Mouse (Mus musculus) R1 (cell line): ENCODE measurements around the gene Olfr924.

Experiments
- DNase-seq: peaks from one replicate; pipeline ENCODE4 v3.0.0-alpha.2; 2018; ENCODE audit warnings: low read depth, low spot score

Gene Olfr924

GRCm38 (mm10) chr9:38844149-38844548, at the start of gene Olfr924:
Gene Olfr924 (plus strand): TSS chr9:38844449.
- no peak for DNase-seq

DNA sequence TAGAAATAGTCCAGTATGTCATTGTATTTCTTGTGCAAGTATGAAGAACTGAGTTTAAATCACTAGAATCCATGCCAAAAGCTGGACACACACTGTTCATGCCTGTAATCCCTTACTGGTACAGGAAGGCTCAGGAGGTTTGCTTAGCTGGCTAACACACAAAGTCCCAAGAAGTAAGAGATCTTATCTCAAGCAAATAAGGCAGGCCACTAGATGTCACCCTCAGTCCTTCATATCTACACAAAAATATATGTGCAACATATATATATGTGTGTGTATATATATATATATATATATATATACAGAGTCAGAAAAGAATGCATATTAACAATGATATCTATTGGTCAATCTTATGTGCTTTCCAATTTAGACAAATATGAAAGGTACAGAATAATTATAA, 38.6 kb upstream of the Olfr924 start:
- DNase-seq, result peak; percentile 5

DNA sequence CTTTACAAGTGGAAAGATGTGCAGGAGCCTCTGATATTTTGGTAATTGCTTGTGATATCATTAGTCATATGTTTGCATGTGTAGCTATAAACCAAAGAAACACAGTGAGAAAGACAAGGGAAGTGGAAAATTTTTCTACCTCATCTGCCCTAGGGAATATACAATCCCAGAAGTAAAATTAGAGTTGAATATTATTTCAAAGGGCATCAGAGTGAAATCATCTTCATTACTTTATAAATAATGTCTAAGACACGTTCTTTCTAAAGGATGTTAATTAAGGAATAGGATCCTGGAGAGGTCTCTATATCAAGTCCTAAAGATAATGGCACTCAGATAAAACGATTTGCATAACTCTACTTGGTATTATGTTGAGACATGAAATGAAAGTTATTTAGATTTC, 29.9 kb upstream of the Olfr924 start, which contains the start of gene Olfr922:
Gene Olfr922 (plus strand): TSS at position 301 of the 400 bp plus-strand sequence.
- DNase-seq, result no peak

DNA sequence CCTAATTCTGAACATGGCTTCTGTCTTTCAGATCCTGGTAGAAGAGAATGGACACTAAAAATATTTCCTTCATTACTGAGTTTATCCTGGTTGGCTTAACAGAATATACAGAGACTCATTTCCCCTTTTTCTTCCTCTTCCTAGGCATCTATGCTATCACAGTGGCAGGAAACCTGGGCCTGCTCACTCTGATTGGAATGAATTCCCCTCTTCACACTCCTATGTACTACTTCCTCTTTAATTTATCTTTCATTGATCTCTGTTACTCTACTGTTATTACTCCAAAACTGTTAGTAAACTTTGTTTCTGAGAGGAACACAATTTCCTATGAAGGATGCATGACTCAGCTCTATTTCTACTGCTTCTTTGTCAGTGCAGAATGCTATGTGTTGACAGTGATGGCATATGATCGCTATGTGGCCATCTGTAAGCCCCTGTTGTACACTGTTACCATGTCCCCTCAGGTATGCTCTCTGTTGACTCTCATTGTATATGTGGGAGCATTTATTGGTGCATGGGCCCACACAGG, 28.7 kb upstream of the Olfr924 start:
- no peak for DNase-seq

DNA sequence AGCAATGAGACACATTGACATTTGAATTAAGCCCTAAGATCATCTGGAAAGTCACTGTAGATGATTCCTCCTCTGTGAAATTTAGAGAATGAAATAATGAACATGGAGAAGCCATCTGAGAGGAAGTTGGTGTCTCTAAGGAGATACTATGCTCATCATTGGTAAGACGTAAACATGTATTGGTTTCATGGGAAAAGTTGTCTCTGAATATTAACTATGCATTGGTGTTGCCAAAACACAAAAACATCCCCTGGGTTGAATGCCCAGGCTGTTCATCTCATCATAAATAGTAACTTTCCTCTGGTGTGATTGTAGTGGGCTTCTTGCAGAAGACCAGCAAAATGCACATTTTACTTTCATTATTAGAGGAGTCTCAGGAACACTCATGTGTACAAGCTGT, 18.0 kb upstream of the Olfr924 start, which contains the start of gene Olfr923:
Gene Olfr923 (plus strand): TSS at position 301 of the 400 bp plus-strand sequence.
- DNase-seq, result no peak

- peak; percentile 86 for DNase-seq
These were observed 11.2 kb upstream of the Olfr924 start for GRCm38 (mm10) chr9:38833027-38833426.

- DNase-seq, result no peak
These were observed 10.5 kb downstream of the Olfr924 start, which contains the start of gene Olfr26 for GRCm38 (mm10) chr9:38854760-38855159. Gene Olfr26 (plus strand): TSS chr9:38855060.

- peak; percentile 87 for DNase-seq
These were observed 30.6 kb downstream of the Olfr924 start for GRCm38 (mm10) chr9:38874880-38875279.

- DNase-seq, result no peak
These were observed 32.6 kb downstream of the Olfr924 start, which contains the start of gene Olfr926 for GRCm38 (mm10) chr9:38876826-38877225. Gene Olfr926 (plus strand): TSS chr9:38877126.
